Mouse (Mus musculus) neural tube, embryonic 13.5 days (tissue): ENCODE results near the gene 1700057G04Rik. TPM values are rescaled to one million over a fixed set of nuclear protein-coding genes. Genes with fewer than 3 reads are reported as not detected.

Experiments used
- ATAC-seq: fragments of 200-750 bp; cut with Nextera tagmentation; 2 replicates; pipeline ENCODE4 v1.8.0; 2017; ENCODE audit warnings: low read depth, mild to moderate bottlenecking, moderate TSS enrichment, moderate library complexity
- H3K27ac ChIP-seq: fragments of 300-500 bp; sonication (generic); replicated peaks from 2 replicates; pipeline ENCODE4 v1.5.1; 2015; ENCODE audit warnings: moderate library complexity, mild to moderate bottlenecking, inconsistent platforms
- H3K27me3 ChIP-seq: fragments of 300-500 bp; sonication (generic); 2 replicates; pipeline ENCODE4 v1.6.1; 2015; ENCODE audit warnings: mild to moderate bottlenecking, inconsistent platforms
- H3K36me3 ChIP-seq: fragments of 300-500 bp; sonication (generic); 2 replicates; pipeline ENCODE4 v1.6.1; 2015; ENCODE audit warnings: mild to moderate bottlenecking, inconsistent platforms
- H3K4me1 ChIP-seq: fragments of 300-500 bp; sonication (generic); replicated peaks from 2 replicates; pipeline ENCODE4 v1.6.1; 2015; ENCODE audit warnings: inconsistent platforms
- H3K4me2 ChIP-seq: fragments of 300-500 bp; sonication (generic); 2 replicates; pipeline ENCODE4 v1.6.1; 2015; ENCODE audit warnings: inconsistent platforms, mild to moderate bottlenecking, moderate library complexity
- H3K4me3 ChIP-seq: fragments of 300-500 bp; sonication (generic); 2 replicates; pipeline ENCODE4 v1.5.1; 2015; ENCODE audit warnings: mild to moderate bottlenecking, inconsistent platforms
- H3K9ac ChIP-seq: fragments of 300-500 bp; sonication (generic); 2 replicates; pipeline ENCODE4 v1.6.1; 2015; ENCODE audit warnings: moderate library complexity, mild to moderate bottlenecking, inconsistent platforms
- H3K9me3 ChIP-seq: fragments of 300-500 bp; sonication (generic); 2 replicates; pipeline ENCODE4 v1.6.1; 2016; ENCODE audit warnings: inconsistent platforms
- WGBS: fragments of 180-500 bp; shearing (Covaris S2); methylation state at CpG from one replicate; pipeline ENCODE4 v1.1.7; 2015; 5-methylcytosine and 5-hydroxymethylcytosine counted together
- polyA plus RNA-seq: library from polyadenylated mRNA; unstranded; fragments of >200 nt; fragmentation: Nextera tagmentation; extraction: Ambion mirVana; gene quantifications from 2 replicates; pipeline ENCODE4 v1.2.1, GENCODE M21; 2015

The 1700057G04Rik gene
- polyA plus RNA-seq, 1 experiment from 2014 or later = not detected

- no peak for ATAC-seq
- 83% methylated on average over 7 of the region's 7 CpGs for WGBS
These were observed 32.8 kb upstream of the 1700057G04Rik start for GRCm38 (mm10) chr9:92276360-92276759.

DNA sequence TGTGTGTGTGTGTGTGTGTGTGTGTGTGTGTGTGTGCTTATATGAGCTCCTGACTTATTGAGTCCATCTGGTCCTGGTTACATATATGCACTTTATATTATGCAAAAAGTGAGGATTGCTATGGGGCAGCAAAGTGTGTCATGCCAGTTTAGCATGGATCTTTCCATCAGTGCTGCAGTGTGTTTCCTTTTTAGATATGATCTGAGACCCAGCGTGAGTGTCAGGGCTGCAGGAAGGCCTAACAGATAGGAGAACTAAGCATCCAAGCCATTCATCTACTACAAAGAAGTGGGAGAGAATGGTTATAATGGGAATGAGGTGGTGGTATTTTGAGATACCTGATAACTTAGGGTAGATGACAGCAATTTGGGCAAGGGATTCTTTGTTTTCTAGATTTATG, 29.1 kb upstream of the 1700057G04Rik start:
- Histone ChIP-seq H3K36me3 (no peaks in the 10 kb centered on the region), H3K4me3 (no peak overlapping the region), H3K27me3 (no peaks in the 10 kb centered on the region), H3K4me2 (no peak overlapping the region), H3K4me1 (no peaks in the 10 kb centered on the region; the same call in 1 of the 2 replicates), H3K27ac (no peak overlapping the region), H3K9me3 (no peaks in the 10 kb centered on the region), H3K9ac (no peak overlapping the region)
- WGBS = 88% methylated on average over 1 of the region's 1 CpGs
- no peak for ATAC-seq

More at GRCm38 (mm10) chr9:92276360-92276759, 32.8 kb upstream of the 1700057G04Rik start:
- Histone ChIP-seq H3K4me2 (no peak overlapping the region), H3K4me3 (no peak overlapping the region), H3K9ac (no peak overlapping the region), H3K9me3 (no peaks in the 10 kb centered on the region), H3K36me3 (no peaks in the 10 kb centered on the region), H3K27me3 (no peaks in the 10 kb centered on the region), H3K27ac (no peak overlapping the region), H3K4me1 (no peaks in the 10 kb centered on the region; the same call in 1 of the 2 replicates)

DNA sequence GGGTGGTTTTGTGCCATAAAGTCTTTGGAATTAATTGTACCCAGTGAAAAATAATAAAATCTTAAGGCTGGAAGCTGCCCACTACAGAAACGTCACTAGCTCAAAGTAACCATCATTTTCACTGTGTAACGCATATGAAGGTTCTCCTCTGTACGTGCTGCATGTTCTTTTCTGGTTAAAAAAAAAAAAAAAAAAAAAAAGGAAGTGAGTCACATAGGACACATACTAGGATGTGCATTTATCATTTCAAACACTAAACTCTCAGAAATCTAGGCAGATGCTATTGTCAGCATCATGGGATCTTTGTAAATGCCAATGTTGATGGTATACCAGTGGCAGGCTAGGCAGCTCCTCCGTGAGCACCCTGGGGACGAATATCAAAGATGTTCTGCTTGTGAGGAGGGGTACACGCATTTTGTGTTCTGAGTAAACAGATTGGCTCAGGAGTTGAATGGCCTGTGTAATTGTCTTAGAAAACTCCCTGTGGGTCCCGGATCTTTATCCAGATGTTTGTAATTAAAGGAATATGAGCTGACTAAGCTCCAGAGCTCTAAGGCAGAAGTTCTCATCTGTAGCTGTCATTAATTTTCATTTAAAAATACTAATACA, 26.5 kb upstream of the 1700057G04Rik start:
- Histone ChIP-seq H3K27ac (no peak overlapping the region), H3K36me3 (no peaks in the 10 kb centered on the region), H3K4me2 (no peak overlapping the region), H3K4me1 (no peaks in the 10 kb centered on the region; the same call in 1 of the 2 replicates), H3K9ac (no peak overlapping the region), H3K4me3 (no peak overlapping the region), H3K27me3 (no peaks in the 10 kb centered on the region), H3K9me3 (no peaks in the 10 kb centered on the region)
- 33% methylated on average over 7 of the region's 7 CpGs for WGBS
- ATAC-seq = peak; percentile 92

DNA sequence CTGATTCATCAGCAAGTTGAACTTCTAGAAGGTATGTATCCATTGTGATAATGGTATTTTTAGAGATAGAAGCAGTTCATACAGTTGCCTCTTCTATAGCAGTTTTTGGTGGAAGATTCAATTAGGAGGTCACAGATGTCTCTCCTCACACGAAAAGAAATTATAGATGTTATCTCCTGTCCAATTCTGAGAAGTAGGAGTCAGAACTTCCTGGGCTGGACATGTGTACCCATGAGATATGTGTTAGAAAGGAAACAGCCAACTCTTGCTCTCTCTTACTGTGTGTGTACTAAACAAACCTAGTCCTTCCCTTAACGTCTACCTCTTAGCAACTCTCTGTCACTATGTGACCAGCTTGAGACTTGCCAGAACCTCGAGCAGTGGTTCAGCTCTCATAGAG, 19.5 kb upstream of the 1700057G04Rik start:
- H3K4me2 ChIP-seq = no peak overlapping the region
- H3K4me3 ChIP-seq = no peak overlapping the region
- ATAC-seq = no peak
- H3K9ac ChIP-seq = no peak overlapping the region
- no peaks in the 10 kb centered on the region for H3K36me3 ChIP-seq
- H3K27ac ChIP-seq = no peak overlapping the region
- 85% methylated on average over 3 of the region's 3 CpGs for WGBS
- H3K4me1 ChIP-seq = no peaks in the 10 kb centered on the region
- no peaks in the 10 kb centered on the region for H3K9me3 ChIP-seq
- H3K27me3 ChIP-seq = no peaks in the 10 kb centered on the region

DNA sequence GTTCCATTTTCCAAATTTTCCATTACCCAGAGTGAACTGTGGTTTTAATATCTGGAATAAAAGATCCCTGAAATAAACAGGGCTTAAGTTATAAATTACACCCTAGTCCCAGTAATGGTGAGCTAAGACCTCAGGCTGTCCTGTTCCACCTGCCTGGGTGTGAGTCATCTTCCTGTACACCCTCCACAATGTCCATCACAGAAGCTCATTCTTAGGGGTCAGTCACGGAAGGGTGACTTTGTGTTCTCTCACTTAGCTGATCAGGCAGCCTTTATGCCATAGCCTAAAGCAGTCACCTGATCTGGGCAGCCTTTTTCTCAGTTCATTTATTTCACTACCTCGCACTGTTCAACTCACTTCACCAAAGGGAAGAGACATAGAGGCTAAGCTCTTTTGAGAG, 17.0 kb upstream of the 1700057G04Rik start:
- Histone ChIP-seq H3K9ac (no peak overlapping the region), H3K36me3 (no peaks in the 10 kb centered on the region), H3K4me1 (no peaks in the 10 kb centered on the region), H3K4me2 (no peak overlapping the region), H3K27me3 (no peaks in the 10 kb centered on the region), H3K4me3 (no peak overlapping the region), H3K27ac (no peak overlapping the region), H3K9me3 (no peaks in the 10 kb centered on the region)
- 70% methylated on average over 2 of the region's 2 CpGs for WGBS
- ATAC-seq = no peak

- Histone ChIP-seq H3K36me3 (no peaks in the 10 kb centered on the region), H3K4me1 (no peaks in the 10 kb centered on the region), H3K9ac (no peak overlapping the region), H3K4me2 (no peak overlapping the region), H3K9me3 (no peaks in the 10 kb centered on the region), H3K4me3 (no peak overlapping the region), H3K27ac (no peak overlapping the region), H3K27me3 (no peaks in the 10 kb centered on the region)
- 65% methylated on average over 3 of the region's 3 CpGs for WGBS
- ATAC-seq = no peak
These were observed 16.3 kb upstream of the 1700057G04Rik start for GRCm38 (mm10) chr9:92292922-92293321.

DNA sequence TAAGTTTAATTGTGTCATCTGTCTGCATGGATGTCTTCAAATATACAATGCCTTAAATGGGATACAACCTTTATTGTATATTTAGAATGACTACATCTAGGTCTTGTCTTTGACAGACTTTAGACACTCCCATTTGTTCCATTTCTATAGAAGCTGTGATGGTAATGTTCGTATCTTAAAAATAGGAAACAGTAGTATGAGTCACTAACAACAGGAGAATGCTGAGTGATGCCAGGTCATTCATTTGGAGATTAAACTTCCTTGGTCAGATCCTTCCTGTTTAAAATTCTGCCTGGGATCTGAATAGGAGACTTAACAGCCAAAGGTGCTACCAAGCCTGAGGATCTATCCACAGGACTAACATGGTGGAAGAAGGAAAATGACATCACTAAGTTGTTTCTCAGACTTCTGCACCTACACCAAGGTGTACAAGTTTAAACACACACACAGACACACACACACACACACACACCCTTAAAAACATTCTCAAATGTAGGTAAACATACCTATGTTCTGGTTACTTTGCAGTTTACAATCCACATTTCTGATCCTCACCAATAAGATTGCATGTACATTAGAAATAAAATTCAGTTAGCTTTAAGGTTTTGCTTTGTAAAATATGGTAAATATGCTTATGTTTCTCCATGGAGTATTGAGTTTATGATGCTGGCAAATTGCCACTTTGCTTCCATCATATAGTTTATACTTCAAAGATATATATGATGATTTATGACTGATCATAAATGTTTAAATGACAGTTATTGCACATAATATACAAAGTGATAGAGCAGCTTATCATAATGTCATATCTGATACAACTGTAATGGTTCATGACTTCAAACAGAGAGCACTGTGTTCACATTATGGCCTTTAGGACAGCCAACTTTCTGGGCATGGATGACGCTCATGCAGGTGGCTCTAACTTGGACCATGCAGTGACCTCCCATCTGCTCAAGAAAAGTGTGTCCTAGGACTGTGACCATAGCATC, 15.3 kb upstream of the 1700057G04Rik start:
- Histone ChIP-seq H3K4me2 (no peak overlapping the region), H3K36me3 (no peaks in the 10 kb centered on the region), H3K9me3 (no peaks in the 10 kb centered on the region), H3K27ac (no peak overlapping the region), H3K4me3 (no peak overlapping the region), H3K4me1 (no peaks in the 10 kb centered on the region), H3K9ac (no peak overlapping the region), H3K27me3 (no peaks in the 10 kb centered on the region)
- WGBS = 89% methylated on average over 2 of the region's 2 CpGs
- ATAC-seq = no peak

DNA sequence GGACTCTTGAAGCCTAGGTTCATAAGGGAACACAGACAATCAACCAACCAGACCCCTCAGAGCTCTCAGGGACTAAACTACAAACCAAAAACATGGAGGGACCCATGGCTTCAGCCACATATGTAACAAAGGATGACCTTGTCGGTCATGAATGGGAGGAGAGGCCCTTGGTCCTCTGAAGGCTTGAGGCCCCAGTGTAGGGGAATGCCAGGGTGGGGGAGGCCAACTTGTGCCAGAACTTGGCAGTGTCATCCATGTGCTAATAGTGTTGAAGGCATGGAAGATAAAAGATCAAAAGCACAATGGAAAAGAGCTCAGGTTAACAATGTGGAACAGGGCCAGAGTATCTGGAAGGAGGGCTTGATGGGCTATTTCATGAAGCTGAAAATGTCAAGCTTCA, 10.9 kb upstream of the 1700057G04Rik start:
- 68% methylated on average over 1 of the region's 1 CpGs for WGBS
- no peak for ATAC-seq
- Histone ChIP-seq H3K4me3 (no peak overlapping the region), H3K36me3 (no peaks in the 10 kb centered on the region), H3K4me2 (no peak overlapping the region), H3K4me1 (no peaks in the 10 kb centered on the region), H3K27ac (no peak overlapping the region), H3K27me3 (no peaks in the 10 kb centered on the region), H3K9ac (no peak overlapping the region), H3K9me3 (no peaks in the 10 kb centered on the region)

- no peak overlapping the region for H3K4me2 ChIP-seq
- no peaks in the 10 kb centered on the region for H3K27me3 ChIP-seq
- H3K9me3 ChIP-seq = no peaks in the 10 kb centered on the region
- 75% methylated on average over 3 of the region's 3 CpGs for WGBS
- H3K4me3 ChIP-seq = no peak overlapping the region
- H3K36me3 ChIP-seq = no peaks in the 10 kb centered on the region
- no peak overlapping the region for H3K9ac ChIP-seq
- H3K27ac ChIP-seq = no peak overlapping the region
- no peak for ATAC-seq
- H3K4me1 ChIP-seq = no peaks in the 10 kb centered on the region
These were observed 8.0 kb upstream of the 1700057G04Rik start for GRCm38 (mm10) chr9:92301213-92301612.

- Histone ChIP-seq H3K27ac (no peak overlapping the region), H3K4me2 (no peak overlapping the region), H3K27me3 (no peaks in the 10 kb centered on the region), H3K4me1 (no peaks in the 10 kb centered on the region), H3K9ac (no peak overlapping the region), H3K4me3 (no peak overlapping the region), H3K9me3 (no peaks in the 10 kb centered on the region), H3K36me3 (no peaks in the 10 kb centered on the region)
- no peak for ATAC-seq
- WGBS = 84% methylated on average over 8 of the region's 8 CpGs
These were observed 4.1 kb upstream of the 1700057G04Rik start for GRCm38 (mm10) chr9:92305075-92305474.

DNA sequence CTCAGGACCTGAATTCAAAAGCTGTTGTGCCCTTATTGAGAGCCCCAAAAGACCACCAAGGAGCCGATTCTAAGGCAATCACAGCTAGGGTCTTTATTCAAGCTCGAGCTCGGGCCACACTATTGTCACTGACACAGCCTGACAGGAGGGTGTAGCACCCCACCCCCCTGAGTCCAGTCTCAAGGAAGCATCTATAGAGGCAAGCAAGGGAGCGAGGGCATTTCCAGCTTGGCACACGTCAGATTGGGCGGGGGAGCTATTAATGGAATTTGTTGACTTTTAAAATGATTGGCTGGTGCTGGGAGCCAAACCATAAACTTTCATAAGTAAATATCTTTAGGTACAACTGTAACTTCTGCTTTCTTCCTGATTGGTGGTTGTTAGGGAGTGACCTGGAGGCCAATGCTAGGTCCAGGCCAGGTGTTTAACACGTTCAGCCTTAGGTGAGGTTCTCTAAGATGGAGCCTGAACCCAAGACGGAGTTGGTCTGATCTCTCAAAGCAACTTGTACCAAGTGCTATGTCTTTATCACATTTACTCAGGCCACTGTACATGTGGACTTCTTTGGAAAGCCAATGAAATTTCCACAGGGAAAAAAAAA, 3.5 kb upstream of the 1700057G04Rik start:
- no peak for ATAC-seq
- Histone ChIP-seq H3K36me3 (no peaks in the 10 kb centered on the region), H3K4me3 (no peak overlapping the region), H3K9me3 (no peaks in the 10 kb centered on the region), H3K4me1 (no peaks in the 10 kb centered on the region), H3K9ac (no peak overlapping the region), H3K27ac (no peak overlapping the region), H3K27me3 (no peaks in the 10 kb centered on the region), H3K4me2 (no peak overlapping the region)
- WGBS = 73% methylated on average over 8 of the region's 8 CpGs

DNA sequence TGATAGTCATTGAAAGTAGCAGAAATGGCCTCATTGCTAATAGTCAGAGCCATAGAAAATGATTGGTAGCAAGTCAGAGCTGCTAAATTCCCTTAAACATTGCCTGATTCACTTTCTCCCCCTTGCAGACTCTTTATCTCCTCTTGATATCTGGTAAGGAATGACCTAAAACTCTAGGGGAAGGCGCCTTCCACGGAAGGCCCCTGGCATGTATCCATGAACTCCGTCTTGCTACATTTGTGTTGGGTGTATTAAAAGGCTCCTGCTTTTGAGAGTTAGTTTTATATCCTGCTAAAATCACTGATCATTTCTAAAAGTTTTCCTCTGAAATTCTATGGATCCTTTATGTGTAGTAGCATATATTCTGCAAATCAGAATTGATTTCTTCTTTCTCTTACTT, 7.6 kb downstream of the 1700057G04Rik start:
- Histone ChIP-seq H3K4me2 (no peak overlapping the region), H3K9me3 (no peaks in the 10 kb centered on the region)
- WGBS = 92% methylated on average over 3 of the region's 3 CpGs

More for the DNA sequence above, 7.6 kb downstream of the 1700057G04Rik start:
- Histone ChIP-seq H3K4me1 (no peaks in the 10 kb centered on the region), H3K36me3 (no peaks in the 10 kb centered on the region), H3K27me3 (no peaks in the 10 kb centered on the region), H3K4me3 (no peak overlapping the region), H3K27ac (no peak overlapping the region), H3K9ac (no peak overlapping the region)
- no peak for ATAC-seq
